Mouse (Mus musculus): ENCODE measurements around the gene Htra3.

- no peak for TF ChIP-seq CTCF (IDR thresholded peaks at IDR 0.05; ENCODE audit: extremely low read depth, insufficient read depth, low read length)
- no peak for TF ChIP-seq POLR2A (IDR thresholded peaks at IDR 0.05; ENCODE audit: extremely low read depth, insufficient read depth, low read length)
These were observed 11.0 kb upstream of the Htra3 start for GRCm38 (mm10) chr5:35690485-35691165.
